Mouse (Mus musculus) right cerebral cortex, postnatal 4 days (tissue): ENCODE measurements around the gene Ablim1.

Source experiments
- DNase-seq: peaks from one replicate; pipeline ENCODE4 v3.0.0-alpha.2; 2022

The Ablim1 gene

GRCm38 (mm10) chr19:57340900-57341742 is 26.4 kb upstream of the Ablim1 start:
- no peak for DNase-seq

GRCm38 (mm10) chr19:57339281-57339864 is 24.7 kb upstream of the Ablim1 start:
- DNase-seq, result no peak

- no peak for DNase-seq
These were observed 20.4 kb upstream of the Ablim1 start for GRCm38 (mm10) chr19:57335135-57335534.

GRCm38 (mm10) chr19:57333356-57333755 is 18.6 kb upstream of the Ablim1 start:
- no peak for DNase-seq

- DNase-seq, result no peak
These were observed 16.5 kb upstream of the Ablim1 start for GRCm38 (mm10) chr19:57331237-57331636.

- DNase-seq, result no peak
These were observed 15.6 kb upstream of the Ablim1 start for GRCm38 (mm10) chr19:57330309-57330708.

GRCm38 (mm10) chr19:57328792-57329191 is 14.1 kb upstream of the Ablim1 start:
- peak; percentile 38 for DNase-seq

- no peak for DNase-seq
These were observed 13.6 kb upstream of the Ablim1 start for GRCm38 (mm10) chr19:57328269-57328668.

GRCm38 (mm10) chr19:57327679-57328078 is 13.0 kb upstream of the Ablim1 start:
- DNase-seq, result no peak

GRCm38 (mm10) chr19:57325748-57326300 is 11.1 kb upstream of the Ablim1 start:
- DNase-seq, result peak; percentile 89

- DNase-seq, result no peak
These were observed 8.4 kb upstream of the Ablim1 start for GRCm38 (mm10) chr19:57323087-57323486.

GRCm38 (mm10) chr19:57322491-57322890 is 7.8 kb upstream of the Ablim1 start:
- no peak for DNase-seq

- DNase-seq, result no peak
These were observed 7.1 kb upstream of the Ablim1 start for GRCm38 (mm10) chr19:57321839-57322238.

GRCm38 (mm10) chr19:57320656-57321382 is 6.1 kb upstream of the Ablim1 start:
- no peak for DNase-seq

GRCm38 (mm10) chr19:57316597-57316996 is 1.9 kb upstream of the Ablim1 start:
- DNase-seq, result no peak

GRCm38 (mm10) chr19:57315013-57315565 is 370 bp upstream of the Ablim1 start:
- DNase-seq, result no peak

- DNase-seq, result no peak
These were observed 801 bp downstream of the Ablim1 start for GRCm38 (mm10) chr19:57313891-57314345.

GRCm38 (mm10) chr19:57313226-57313625 is 1.5 kb downstream of the Ablim1 start:
- DNase-seq, result no peak

GRCm38 (mm10) chr19:57309980-57310379 is 4.7 kb downstream of the Ablim1 start:
- DNase-seq, result no peak

- DNase-seq, result no peak
These were observed 8.1 kb downstream of the Ablim1 start for GRCm38 (mm10) chr19:57306601-57307000.

- no peak for DNase-seq
These were observed 8.7 kb downstream of the Ablim1 start for GRCm38 (mm10) chr19:57305972-57306371.

- no peak for DNase-seq
These were observed 10.1 kb downstream of the Ablim1 start for GRCm38 (mm10) chr19:57304666-57305065.

GRCm38 (mm10) chr19:57301961-57302395 is 12.7 kb downstream of the Ablim1 start:
- no peak for DNase-seq
